Mouse (Mus musculus): ENCODE results near the gene Resp18. TPM values are rescaled to one million over a fixed set of nuclear protein-coding genes. Genes with fewer than 3 reads are reported as not detected.
"Not testable (repeated sequence)": the region's sequence is repeated elsewhere in the genome, so short reads cannot be mapped to it uniquely, and the experiment has no call there.

The Resp18 gene
- polyA plus RNA-seq, 1 experiment from 2014 or later = 116 TPM

DNA sequence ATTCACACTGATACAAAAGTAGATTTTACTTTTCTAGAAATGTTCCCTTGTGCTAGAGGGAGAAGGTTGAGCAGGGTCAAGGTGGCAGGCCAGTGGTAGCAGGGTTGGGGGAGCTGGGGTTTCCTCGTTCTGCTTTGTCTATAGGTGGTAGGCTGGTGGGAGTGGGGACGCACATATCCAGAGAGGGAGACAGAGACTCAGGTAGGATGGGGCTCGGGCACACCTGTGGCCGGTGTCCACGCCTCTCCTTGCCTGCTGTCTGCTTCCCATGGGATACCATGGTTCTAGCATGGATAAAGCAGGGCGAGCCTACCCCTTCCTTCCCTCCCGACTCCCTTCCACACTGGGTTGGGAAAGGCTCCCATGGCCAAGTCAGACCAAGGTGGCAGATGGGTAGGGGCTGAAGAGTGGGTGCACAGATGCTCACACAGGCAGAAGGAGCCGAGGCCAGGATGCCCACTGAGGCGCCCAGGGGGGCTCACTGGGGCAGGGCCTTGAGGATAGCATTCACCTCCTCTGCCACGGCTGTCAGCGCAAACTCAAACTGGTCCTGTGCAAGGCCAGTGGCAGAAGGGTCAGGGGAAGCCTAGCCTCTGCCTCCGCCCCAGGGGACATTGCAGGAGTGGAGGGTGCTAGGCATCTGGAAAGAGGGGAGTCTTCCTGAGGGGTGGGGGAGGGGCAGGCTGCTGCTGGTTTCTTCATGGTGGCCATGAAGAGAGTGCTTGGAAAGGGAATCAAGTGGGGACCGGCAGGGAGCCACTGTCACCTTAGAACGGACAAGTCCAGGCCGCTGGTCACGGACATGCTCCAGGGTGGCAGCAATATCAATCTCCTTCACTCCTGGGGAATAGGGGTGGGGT lies 30.9 kb downstream of the Resp18 start:
- no peak overlapping the region for H3K4me3 ChIP-seq (replicated peaks; ENCODE audit: low read depth, low read length)
- 82% methylated on average over 16 of the region's 16 CpGs for WGBS
- H3K4me1 ChIP-seq (ENCODE audit: control insufficient read depth, insufficient read depth, low read length) = no peaks in the 10 kb centered on the region; the same call in 1 of the 2 replicates
- H3K9me3 ChIP-seq (ENCODE audit: control insufficient read depth, low read length) = no peaks in the 10 kb centered on the region
- H3K4me2 ChIP-seq (ENCODE audit: low read length) = no peak overlapping the region
- H3K27ac ChIP-seq (replicated peaks; ENCODE audit: low read depth, low read length) = no peak overlapping the region
- H3K9ac ChIP-seq (replicated peaks; ENCODE audit: low read length) = no peak overlapping the region
- H3K27me3 ChIP-seq (ENCODE audit: control insufficient read depth, insufficient read depth, low read length) = no peaks in the 10 kb centered on the region
- ATAC-seq (ENCODE audit: low FRiP score, low TSS enrichment) (no peak), DNase-seq (no peak)
- peaks cover 14% of the 10 kb centered on the region; the same call in 1 of the 2 replicates for H3K36me3 ChIP-seq (ENCODE audit: control insufficient read depth, insufficient read depth, low read length)

- WGBS = 16% methylated on average over 4 of the region's 4 CpGs
- Histone ChIP-seq H3K4me3 (replicated peaks; ENCODE audit: low read depth, low read length) (no peak overlapping the region), H3K4me2 (ENCODE audit: low read length) (no peak overlapping the region), H3K9me3 (ENCODE audit: control insufficient read depth, low read length) (no peaks in the 10 kb centered on the region), H3K36me3 (ENCODE audit: control insufficient read depth, insufficient read depth, low read length) (peaks cover 27% of the 10 kb centered on the region), H3K27me3 (ENCODE audit: control insufficient read depth, insufficient read depth, low read length) (no peaks in the 10 kb centered on the region), H3K9ac (replicated peaks; ENCODE audit: low read length) (no peak overlapping the region), H3K27ac (replicated peaks; ENCODE audit: low read depth, low read length) (no peak overlapping the region), H3K4me1 (ENCODE audit: control insufficient read depth, insufficient read depth, low read length) (no peaks in the 10 kb centered on the region)
- ATAC-seq (ENCODE audit: low FRiP score, low TSS enrichment) = peak; percentile 65
- DNase-seq = peak; percentile 83
These were observed 33.4 kb downstream of the Resp18 start for GRCm38 (mm10) chr1:75244836-75245235.

GRCm38 (mm10) chr1:75244175-75244826 lies 33.9 kb downstream of the Resp18 start:
- H3K27me3 ChIP-seq (ENCODE audit: control insufficient read depth, insufficient read depth, low read length) = no peaks in the 10 kb centered on the region
- 82% methylated on average over 12 of the region's 12 CpGs for WGBS
- no peak overlapping the region for H3K9ac ChIP-seq (replicated peaks; ENCODE audit: low read length)
- DNase-seq (no peak), ATAC-seq (ENCODE audit: low FRiP score, low TSS enrichment) (peak; percentile 26)
- H3K9me3 ChIP-seq (ENCODE audit: control insufficient read depth, low read length) = no peaks in the 10 kb centered on the region
- no peaks in the 10 kb centered on the region for H3K4me1 ChIP-seq (ENCODE audit: control insufficient read depth, insufficient read depth, low read length)
- H3K4me3 ChIP-seq (replicated peaks; ENCODE audit: low read depth, low read length) = no peak overlapping the region
- no peak overlapping the region for H3K4me2 ChIP-seq (ENCODE audit: low read length)
- H3K27ac ChIP-seq (replicated peaks; ENCODE audit: low read depth, low read length) = no peak overlapping the region
- H3K36me3 ChIP-seq (ENCODE audit: control insufficient read depth, insufficient read depth, low read length) = peaks cover 32% of the 10 kb centered on the region

DNA sequence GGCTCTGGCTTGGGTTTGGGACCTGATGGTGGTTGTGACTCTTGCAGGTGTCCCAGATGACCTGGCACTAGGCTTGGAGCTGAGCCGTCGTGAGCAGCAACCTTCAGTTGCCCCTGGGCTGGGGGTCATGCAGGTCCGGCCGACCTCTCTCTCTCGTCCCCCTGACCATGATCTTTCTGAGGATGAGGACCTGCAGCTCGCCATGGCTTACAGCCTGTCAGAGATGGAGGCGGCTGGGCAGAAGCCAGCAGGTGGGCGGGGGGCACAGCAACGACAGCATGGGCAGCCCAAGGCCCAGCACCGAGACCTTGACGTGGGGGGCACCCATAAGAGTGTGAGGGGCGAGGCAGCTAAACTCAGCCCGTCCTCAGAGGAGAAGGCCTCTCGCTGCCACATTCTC lies 34.8 kb downstream of the Resp18 start:
- WGBS = 87% methylated on average over 14 of the region's 14 CpGs
- ATAC-seq (ENCODE audit: low FRiP score, low TSS enrichment) = no peak
- Histone ChIP-seq H3K4me3 (replicated peaks; ENCODE audit: low read depth, low read length) (no peak overlapping the region), H3K9ac (replicated peaks; ENCODE audit: low read length) (no peak overlapping the region), H3K36me3 (ENCODE audit: control insufficient read depth, insufficient read depth, low read length) (peaks cover 33% of the 10 kb centered on the region), H3K4me1 (ENCODE audit: control insufficient read depth, insufficient read depth, low read length) (no peaks in the 10 kb centered on the region), H3K27ac (replicated peaks; ENCODE audit: low read depth, low read length) (no peak overlapping the region), H3K9me3 (ENCODE audit: control insufficient read depth, low read length) (no peaks in the 10 kb centered on the region), H3K4me2 (ENCODE audit: low read length) (no peak overlapping the region), H3K27me3 (ENCODE audit: control insufficient read depth, insufficient read depth, low read length) (no peaks in the 10 kb centered on the region)
- no peak for DNase-seq

- Histone ChIP-seq H3K4me2 (ENCODE audit: low read length) (no peak overlapping the region), H3K4me1 (ENCODE audit: control insufficient read depth, insufficient read depth, low read length) (peaks cover 8% of the 10 kb centered on the region; the same call in 1 of the 2 replicates), H3K27me3 (ENCODE audit: control insufficient read depth, insufficient read depth, low read length) (no peaks in the 10 kb centered on the region), H3K36me3 (ENCODE audit: control insufficient read depth, insufficient read depth, low read length) (peaks cover 33% of the 10 kb centered on the region), H3K4me3 (replicated peaks; ENCODE audit: low read depth, low read length) (no peak overlapping the region), H3K9me3 (ENCODE audit: control insufficient read depth, low read length) (no peaks in the 10 kb centered on the region), H3K27ac (replicated peaks; ENCODE audit: low read depth, low read length) (no peak overlapping the region), H3K9ac (replicated peaks; ENCODE audit: low read length) (no peak overlapping the region)
- DNase-seq = no peak
- 86% methylated on average over 10 of the region's 10 CpGs for WGBS
- no peak for ATAC-seq (ENCODE audit: low FRiP score, low TSS enrichment)
These were observed 38.6 kb downstream of the Resp18 start for GRCm38 (mm10) chr1:75239591-75239990.

DNA sequence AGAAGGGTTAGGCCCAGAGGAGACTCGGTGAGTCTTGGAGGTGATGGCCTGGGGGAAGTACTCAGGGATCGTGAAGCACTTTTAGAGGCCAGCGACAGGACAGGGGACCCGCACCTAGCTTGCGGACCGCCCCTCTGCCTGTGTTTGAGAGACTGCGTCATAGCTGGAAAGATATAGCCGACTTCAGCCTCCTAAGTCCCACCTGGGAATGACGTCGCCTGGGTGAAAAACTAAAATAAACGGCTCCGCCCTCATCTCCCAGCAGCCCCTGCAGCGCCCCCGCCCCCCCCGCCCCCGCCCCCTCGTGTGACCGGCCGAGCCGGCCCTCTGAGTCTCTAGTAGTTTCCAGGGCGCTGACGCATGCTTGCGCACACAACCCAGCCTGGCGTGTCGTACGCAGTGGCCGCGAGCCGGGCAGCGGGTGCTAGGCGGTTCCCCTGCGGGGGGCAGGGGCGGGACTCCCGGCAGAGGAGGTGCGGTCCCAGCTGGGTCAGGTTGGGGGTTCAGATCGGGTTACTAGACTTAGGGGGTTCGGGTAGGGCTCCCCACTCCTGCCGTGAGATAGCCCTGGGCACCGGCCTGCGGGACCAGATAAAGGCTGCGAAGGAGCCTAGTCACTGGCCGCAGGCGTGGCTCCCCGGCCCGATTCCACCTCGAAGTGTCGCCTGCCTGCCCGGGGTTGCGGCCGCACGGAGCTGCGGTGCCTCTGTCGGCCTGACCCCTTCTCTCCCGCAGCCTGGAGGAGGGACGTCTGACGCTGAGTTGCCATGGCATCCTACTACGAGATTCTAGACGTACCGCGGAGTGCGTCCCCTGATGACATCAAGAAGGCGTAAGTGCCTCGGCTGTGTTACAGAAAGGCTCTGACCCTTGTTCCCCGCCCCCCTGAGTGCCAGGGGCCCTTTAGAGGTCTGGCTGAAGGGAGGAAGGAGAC lies 41.8 kb downstream of the Resp18 start, which contains the start of gene Dnajb2:
TSS of gene Dnajb2 (plus strand) at position 290 of the 934 bp plus-strand sequence.
- peak within 1 kb of the TSS; percentile 94 for H3K4me2 ChIP-seq (ENCODE audit: low read length)
- ATAC-seq (ENCODE audit: low FRiP score, low TSS enrichment) (peak; percentile 88), DNase-seq (peak; percentile 83)
- H3K4me1 ChIP-seq (ENCODE audit: control insufficient read depth, insufficient read depth, low read length) = peaks cover 8% of the 10 kb centered on the region; the same call in 1 of the 2 replicates
- H3K9me3 ChIP-seq (ENCODE audit: control insufficient read depth, low read length) = no peaks in the 10 kb centered on the region
- WGBS = under 1% methylated on average over 64 of the region's 64 CpGs
- H3K27ac ChIP-seq (replicated peaks; ENCODE audit: low read depth, low read length) = peak within 1 kb of the TSS; percentile 85
- peak within 1 kb of the TSS; percentile 68 for H3K4me3 ChIP-seq (replicated peaks; ENCODE audit: low read depth, low read length)
- peaks cover 14% of the 10 kb centered on the region for H3K36me3 ChIP-seq (ENCODE audit: control insufficient read depth, insufficient read depth, low read length)
- H3K9ac ChIP-seq (replicated peaks; ENCODE audit: low read length) = peak within 1 kb of the TSS; percentile 86
- H3K27me3 ChIP-seq (ENCODE audit: control insufficient read depth, insufficient read depth, low read length) = no peaks in the 10 kb centered on the region

- Histone ChIP-seq H3K27ac (replicated peaks; ENCODE audit: low read depth, low read length) (no peak overlapping the region), H3K9ac (replicated peaks; ENCODE audit: low read length) (no peak overlapping the region), H3K4me1 (ENCODE audit: control insufficient read depth, insufficient read depth, low read length) (peaks cover 8% of the 10 kb centered on the region; the same call in 1 of the 2 replicates), H3K36me3 (ENCODE audit: control insufficient read depth, insufficient read depth, low read length) (peaks cover 4% of the 10 kb centered on the region; the same call in 1 of the 2 replicates), H3K4me3 (replicated peaks; ENCODE audit: low read depth, low read length) (no peak overlapping the region), H3K4me2 (ENCODE audit: low read length) (peak overlapping the region; percentile 20; the same call in 1 of the 2 replicates), H3K27me3 (ENCODE audit: control insufficient read depth, insufficient read depth, low read length) (no peaks in the 10 kb centered on the region), H3K9me3 (ENCODE audit: control insufficient read depth, low read length) (no peaks in the 10 kb centered on the region)
- peak; percentile 82 for DNase-seq
- under 1% methylated on average over 8 of the region's 8 CpGs for WGBS
- peak; percentile 79; the same call in 1 of the 2 replicates for ATAC-seq (ENCODE audit: low FRiP score, low TSS enrichment)
These were observed 43.6 kb downstream of the Resp18 start for GRCm38 (mm10) chr1:75234606-75235005.

DNA sequence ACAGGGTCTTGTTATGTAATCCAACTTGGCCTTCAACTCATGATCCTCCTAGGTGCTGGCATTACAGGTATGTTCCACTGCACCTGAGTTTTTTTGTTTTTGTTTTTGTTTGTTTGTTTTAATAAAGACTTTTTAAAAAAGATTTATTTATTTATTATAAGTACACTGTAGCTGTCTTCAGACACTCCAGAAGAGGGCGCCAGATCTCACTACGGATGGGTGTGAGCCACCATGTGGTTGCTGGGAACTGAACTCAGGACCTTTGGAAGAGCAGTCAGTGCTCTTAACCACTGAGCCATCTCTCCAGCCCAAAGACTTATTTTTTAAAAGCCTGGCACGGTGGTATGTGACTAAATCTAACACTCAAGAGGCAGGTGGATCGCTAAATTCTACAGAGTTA lies 45.7 kb downstream of the Resp18 start:
- H3K4me1 ChIP-seq (ENCODE audit: control insufficient read depth, insufficient read depth, low read length); H3K36me3 ChIP-seq (ENCODE audit: control insufficient read depth, insufficient read depth, low read length); H3K27me3 ChIP-seq (ENCODE audit: control insufficient read depth, insufficient read depth, low read length); H3K4me2 ChIP-seq (ENCODE audit: low read length); ATAC-seq (ENCODE audit: low FRiP score, low TSS enrichment); H3K4me3 ChIP-seq (replicated peaks; ENCODE audit: low read depth, low read length); H3K9ac ChIP-seq (replicated peaks; ENCODE audit: low read length); DNase-seq; H3K9me3 ChIP-seq (ENCODE audit: control insufficient read depth, low read length); H3K27ac ChIP-seq (replicated peaks; ENCODE audit: low read depth, low read length): not testable (repeated sequence)
- 72% methylated on average over 4 of the region's 4 CpGs for WGBS
